Mouse (Mus musculus) neural tube, embryonic 10.5 days (tissue): ENCODE measurements at regions not wholly inside any gene's neighbourhood (a gene's known extent, or its start where the extent isn't known, plus 50 kb on each side); places are given as distances from the start of the nearest gene placed in this dataset.

Experiments used
- DNase-seq: peaks from one replicate; pipeline ENCODE4 v3.0.0-alpha.2; 2017; ENCODE audit warnings: low spot score; ENCODE audit errors: extremely low spot score

DNA sequence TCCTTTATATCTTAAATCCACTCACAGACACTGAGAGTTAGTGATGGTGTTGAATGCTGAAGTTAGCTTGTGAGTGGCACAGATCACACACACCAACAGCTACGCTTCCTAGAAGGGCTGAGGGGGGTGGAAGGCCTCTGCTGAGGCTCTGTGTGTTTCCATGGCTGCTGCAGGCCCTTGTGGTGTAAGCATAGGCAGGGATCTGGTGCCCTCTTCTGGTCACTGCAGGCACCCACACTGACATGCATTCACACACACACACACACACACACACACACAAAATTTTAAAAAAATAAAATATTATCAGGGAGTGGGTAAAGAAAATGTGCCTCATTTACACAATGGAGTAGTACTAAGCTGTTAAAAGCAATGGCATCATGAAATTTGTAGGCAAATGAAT, 105.5 kb upstream of the 1700021F07Rik start:
- DNase-seq = no peak

DNA sequence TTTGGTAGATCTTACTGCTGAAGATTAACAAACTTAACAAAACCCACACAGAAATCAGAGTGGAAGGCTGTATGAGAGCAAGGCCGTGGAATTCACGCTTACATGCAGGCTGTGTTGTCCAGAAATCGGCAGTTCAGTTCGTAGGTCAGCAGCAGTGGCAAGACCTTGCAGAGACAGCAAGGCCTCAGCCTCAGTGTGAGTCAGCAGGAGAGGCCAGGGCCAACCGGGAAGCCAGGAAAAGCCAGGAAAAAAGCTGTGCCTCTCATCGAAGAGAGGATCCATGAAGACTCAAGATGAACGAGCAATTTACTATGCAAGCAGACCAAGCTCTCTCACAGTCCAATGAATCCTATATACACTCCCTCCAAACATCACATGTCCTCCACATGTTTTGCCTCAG, 103.4 kb upstream of the 1700021F07Rik start:
- no peak for DNase-seq

DNA sequence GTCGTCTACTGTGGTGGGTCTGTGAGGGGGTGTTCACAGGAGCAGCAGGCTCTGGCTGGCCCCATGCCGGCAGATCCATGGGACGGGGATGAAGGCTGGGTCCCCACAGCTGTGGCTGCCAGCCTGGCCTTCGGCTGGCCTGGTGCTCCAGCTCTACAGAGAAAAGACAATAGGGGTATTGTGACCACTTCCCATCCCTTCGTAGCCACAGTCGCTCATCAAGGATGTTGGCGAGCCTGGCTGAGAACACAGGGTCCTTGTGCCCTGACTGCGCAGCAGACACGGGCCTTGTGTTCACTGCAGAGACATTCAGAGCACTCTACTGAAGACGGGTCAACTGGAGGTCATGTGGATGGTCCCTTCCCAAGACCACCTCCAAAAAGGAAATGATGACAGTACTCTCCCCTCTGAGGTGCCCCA, 102.4 kb upstream of the 1700021F07Rik start:
- DNase-seq = no peak

DNA sequence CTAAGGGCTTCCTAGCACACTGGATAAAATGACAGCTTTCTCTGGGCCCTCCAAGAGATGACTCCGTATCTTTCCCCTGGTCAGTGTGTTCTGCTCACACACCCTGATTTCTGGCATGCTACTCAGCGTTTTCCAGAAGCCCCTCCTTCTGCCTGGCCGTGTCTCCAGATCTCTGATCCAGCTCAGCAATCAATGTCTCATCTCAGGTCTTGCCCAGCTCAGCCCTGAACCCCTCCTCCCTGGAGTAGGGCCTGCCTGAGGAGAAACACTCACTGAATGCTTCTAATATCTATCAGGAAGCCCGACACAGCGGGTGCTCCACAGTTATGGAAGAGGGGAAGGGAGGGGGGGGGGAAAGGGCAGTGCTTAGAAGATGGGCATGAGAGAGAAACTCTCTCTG, 101.9 kb upstream of the 1700021F07Rik start:
- DNase-seq = no peak

DNA sequence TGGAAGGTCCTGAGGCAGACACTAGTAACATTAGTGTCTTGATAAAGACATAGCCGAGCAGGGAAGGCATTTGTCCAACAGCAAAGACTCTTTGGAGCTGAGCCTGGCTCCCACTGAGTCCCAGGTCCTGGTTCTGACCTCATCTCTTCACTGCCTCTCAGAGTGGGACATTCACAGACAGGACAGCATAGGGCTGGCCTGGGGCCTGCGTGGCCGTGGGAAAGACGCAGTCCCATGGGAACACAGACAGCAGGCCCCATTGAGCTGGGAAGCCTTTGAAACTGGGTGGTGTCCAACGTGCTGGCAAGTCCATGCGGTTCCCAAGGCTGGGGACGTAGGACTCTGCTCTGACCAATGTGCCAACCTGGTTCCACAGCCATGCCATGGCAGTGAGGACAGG, 97.5 kb upstream of the 1700021F07Rik start:
- DNase-seq = no peak

DNA sequence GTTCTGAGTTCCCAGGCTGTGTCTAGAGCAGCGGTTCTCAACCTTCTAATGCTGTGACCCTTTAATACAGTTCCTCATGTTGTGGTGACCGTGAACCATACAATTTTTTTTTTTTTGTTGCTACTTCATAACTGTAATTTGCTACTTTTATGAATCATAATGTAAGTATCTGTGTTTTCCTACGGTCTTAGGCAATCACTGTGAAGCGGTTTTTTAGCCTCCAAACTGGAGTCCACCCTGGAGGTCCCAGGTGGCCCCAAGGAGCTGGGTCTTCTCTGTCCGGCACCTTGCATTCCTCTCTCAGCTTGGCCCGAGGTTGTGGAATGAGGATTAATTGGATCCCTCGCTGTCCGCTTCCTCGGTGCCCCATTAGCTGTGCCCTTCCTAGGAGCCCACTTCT, 96.6 kb upstream of the 1700021F07Rik start:
- DNase-seq = no peak

DNA sequence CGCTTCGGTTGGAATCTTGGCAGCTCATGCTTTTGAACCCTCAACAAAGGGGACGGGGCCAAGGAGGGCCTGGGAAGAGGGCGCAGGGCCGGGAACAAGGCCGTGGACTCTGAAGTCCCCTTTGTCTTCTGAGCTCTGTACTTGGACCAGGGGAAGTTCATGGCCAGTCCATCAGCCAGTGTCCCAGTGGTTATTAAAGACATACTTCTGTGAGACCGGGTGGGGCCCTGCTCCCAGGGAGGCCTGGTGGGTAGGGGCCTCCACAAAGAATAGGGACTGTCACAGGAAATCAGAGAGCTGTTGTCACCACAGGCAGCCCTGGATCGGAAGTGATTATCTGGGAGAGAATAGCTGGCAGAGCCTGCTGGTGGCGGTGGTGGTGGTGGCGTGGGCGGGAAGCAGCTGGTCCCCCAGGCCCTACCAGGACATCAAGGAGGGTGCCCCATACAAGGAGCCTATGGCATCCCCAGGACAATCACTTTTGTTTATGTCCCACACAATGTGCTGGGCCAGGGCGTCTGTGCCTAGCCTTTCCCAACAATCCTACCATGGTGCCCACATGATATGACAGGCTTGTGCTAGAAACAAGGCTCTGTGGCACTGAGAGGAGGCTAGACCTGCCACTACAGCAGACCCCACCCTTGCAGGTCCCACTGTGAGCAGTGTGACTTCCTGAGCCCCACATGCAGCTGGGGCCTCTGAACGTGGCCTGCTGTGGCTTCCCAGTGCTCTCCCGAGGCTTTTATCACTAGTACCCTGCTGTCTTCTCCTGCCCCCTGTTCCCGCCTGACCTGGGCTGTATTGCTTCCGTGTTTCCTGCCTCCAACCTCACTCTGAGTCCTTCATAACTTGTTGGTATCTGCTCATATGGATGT, 96.0 kb upstream of the 1700021F07Rik start:
- no peak for DNase-seq

DNA sequence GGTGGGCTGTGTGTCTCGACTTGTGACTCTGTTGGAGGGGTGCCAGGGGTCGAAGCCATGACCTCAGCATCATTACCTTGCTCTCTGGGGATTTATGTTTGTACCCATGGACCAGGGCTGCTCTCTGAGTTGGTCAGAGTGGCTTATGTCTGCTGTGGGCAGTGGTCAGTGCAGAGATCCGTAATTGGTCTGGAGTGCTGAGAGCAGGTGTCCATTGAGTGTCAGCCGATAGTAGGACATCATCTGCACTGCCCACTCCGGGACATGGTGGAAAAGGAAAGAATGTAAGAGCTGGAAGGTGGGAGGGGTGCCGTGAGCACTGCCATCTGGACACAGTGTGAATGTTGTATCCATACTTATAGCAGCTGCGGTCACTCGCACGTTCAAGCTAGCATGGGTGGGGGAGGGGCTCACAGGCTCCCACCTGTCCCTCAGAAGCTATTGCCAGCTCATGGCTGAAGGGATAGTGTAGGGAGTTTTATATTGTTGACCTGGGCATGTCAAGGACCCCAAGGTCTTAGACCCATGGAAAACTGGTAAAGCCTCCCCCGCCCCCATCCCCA, 94.4 kb upstream of the 1700021F07Rik start:
- DNase-seq = no peak

DNA sequence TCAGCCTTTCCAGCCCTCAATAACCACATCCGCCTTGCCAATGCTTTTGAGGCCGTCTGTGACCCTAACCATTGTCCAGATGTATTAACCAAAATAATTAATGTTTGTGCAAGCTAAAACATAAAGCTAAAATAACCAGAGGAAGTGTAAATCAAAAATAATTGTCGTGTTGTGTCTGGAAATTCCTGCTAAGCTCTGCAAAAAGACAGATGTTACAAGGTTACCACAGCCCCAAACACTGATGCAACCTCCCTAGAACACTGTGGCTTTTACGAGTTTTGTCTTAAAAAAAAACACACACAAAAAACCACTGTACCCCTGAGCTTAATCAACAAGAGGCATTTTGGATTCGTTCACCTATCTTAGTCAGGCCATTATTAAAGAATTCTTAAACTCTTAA, 90.5 kb upstream of the 1700021F07Rik start:
- no peak for DNase-seq

DNA sequence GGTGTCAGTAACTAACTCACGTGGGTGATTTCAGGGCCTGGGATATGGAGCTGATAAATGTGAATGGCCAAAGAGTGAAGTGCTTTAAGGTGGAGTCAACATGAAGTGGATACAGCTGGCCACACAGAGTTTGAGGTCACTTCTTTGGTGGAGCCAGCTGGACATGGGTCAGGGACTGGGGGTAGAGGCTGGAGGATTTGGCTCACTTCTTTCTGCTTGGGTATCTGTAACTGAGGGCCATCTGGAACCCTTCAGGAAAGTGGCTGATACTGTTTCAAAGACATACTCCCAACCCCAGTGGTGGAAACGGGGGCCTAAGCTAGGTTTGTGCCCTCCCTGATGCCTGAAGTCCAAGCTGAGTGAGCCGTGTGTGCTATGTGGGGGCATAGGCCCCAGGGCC, 90.1 kb upstream of the 1700021F07Rik start:
- DNase-seq = no peak

DNA sequence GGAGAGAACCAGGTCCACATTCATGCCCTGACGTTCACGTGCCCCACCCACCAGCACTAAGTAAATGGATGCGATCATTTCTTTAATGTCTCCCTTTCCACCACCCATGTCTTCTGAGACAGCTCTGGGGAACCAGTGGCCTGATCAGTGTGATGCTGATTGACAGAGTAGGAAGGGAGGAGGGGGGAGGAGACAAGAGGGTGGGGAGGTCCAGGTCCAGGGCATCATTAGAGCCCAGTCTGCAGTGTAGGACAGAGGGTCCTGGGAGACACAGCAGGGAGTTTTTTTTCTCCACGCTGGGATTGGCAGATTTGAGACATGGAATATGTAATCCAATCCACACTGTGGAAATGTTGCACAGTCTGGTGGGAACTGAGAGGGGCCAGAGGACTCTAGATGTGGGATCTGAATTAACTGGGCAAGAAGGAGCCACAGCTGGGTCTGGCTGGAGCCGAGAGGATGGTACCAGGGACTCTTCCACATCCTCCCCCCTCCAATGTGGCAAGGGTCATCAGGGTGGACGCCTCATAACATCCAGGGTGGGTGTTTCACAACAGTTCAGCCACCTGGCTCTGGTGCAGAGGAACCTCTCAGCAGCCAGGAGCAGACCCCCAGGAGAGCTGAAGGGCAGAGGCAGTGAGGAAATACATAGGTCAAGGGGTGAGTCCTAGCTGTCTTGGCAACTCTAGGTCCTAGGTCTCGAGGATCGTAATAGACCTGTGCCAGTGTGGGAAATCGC, 89.3 kb upstream of the 1700021F07Rik start:
- DNase-seq = no peak

DNA sequence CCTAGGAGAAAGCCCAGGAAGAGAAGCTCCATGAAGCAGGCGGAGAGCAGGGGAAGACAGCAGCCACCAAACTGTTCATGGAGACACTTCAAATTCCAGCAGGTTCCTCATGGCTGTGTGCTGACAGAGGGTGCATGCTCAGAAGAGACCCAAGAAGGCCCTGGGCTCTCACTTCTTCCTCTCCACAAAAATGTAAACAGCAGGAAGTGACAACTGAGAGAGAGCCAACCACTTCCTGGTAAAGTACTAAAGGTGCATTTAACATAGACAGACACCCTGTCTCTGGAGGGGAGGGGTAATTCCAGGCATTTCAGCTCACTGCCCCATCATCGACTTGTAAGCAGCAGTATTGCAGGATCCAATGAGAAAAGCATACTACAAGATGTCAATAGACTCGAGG, 85.8 kb upstream of the 1700021F07Rik start:
- no peak for DNase-seq

DNA sequence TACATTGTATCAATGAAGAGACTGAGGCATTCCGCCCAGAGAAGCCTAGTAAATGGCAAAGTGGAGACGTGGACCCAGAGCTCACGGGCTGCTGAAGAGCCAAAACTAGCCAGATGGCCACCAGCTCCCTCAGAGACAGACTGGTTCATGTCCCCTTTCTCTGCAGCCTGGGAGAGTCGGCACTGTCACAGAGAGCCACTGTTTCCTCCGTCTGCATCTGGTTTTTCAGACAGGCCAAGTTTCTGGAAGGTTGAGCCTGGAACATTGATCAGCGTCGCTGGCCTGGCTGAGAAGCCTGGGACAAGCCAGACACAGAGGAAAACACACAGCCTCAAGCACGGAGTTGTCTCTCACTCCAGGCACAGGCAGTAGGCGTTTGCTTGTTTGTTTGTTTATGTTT, 83.4 kb upstream of the 1700021F07Rik start:
- no peak for DNase-seq

DNA sequence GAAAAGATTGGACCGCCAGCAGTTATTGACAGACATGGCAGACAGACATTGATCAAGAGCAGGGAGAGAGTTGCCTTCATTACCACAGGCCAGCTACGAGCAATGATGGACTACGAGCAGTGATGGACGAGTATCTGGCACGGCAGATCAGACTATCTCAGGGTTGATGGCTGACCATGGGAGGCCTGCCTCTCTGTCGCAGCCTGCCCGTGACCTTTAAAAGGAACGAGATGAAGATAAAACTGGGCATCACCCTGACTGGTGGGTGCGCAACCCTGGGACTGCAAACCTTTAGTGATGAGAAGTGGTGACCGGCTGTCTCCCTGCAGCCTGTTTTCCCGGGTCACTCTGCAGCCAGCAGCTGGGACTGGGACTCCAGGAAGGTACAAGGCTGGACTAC, 80.3 kb upstream of the 1700021F07Rik start:
- no peak for DNase-seq

DNA sequence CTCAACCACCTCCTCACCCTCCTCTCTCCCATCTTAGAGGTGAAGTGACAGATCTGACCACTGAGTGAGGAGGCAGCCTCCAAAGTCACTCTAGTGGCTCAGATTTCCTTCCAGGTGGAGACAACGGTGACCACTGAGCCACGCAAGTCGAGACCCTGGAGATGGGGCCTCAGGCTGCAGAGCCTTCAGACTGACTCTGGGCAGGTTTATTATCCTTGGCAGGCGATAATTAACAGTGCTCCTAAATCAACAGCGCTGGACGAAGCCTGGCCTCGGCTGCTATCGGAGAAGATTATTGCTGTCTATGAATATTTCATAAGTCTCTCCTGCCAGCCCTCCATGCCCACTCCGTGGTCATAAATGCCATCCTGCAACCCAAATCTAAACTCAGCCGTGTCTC, 79.1 kb upstream of the 1700021F07Rik start:
- no peak for DNase-seq

DNA sequence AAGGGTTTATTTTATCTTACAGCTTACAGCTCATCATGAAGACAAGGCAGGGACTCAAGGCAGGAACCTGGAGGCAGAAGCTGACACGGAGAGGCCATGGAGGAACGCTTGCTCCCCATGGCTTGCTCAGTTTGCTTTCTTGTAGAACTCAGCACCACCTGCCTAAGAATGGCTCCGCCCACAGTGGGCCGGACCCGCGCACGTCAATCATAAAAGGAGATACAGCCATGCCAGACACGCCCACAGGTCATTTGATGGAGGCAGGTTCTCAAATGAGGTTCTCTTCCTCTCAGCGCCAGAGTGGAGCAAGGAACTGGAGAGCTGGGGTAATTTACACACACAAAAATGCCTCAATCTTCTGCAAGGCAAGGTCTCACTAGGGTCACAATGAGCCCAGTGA, 78.0 kb upstream of the 1700021F07Rik start:
- DNase-seq = no peak

DNA sequence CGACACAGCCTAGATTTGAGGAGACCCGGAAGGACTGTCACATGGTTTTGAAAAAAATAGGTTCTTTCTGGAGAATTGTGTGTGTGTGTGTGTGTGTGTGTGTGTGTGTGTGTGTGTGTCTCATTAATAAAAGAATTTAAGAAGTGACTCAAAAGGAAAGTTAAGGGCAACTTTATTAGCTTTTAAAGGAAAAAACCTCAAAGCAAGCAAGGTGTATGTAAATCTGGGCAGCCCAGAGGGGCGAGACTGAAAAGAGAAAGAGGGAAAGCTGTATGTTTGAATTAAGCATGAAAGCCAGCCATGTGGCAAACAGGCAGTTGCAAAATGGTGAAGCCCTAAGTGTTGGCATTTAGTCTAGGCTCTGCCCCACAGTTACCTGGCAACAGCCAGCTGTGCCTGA, 77.3 kb upstream of the 1700021F07Rik start:
- no peak for DNase-seq

DNA sequence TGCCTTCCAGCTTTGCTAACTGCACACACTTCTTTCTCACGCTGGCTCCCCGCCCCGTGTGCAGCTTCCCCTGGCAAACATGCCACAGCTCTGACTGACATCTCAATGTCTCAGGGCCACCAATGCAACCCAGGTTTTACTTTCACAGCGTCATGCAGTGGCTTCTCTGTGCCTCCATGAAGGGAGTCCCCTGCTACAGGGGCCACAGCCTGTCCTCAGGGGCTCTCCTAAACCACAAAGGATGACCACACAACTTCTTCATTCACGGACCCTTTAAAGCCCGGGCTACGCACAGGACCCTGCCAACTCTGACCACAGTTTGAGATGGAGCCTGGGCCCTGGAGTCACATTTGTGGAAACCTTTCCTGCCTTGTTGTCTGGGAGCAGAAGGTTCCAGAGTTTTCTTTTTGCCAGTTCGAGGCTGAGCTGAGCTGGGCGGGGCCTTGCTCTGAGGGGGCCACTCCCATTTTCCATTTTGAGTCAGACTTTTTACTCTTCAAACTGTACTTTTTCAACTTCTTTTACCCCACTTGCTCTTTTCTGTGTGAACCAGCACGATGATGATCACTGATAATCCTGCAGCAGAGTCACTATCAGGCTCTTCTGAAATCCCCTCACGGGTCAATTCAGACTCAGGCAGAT, 73.7 kb upstream of the 1700021F07Rik start:
- no peak for DNase-seq

DNA sequence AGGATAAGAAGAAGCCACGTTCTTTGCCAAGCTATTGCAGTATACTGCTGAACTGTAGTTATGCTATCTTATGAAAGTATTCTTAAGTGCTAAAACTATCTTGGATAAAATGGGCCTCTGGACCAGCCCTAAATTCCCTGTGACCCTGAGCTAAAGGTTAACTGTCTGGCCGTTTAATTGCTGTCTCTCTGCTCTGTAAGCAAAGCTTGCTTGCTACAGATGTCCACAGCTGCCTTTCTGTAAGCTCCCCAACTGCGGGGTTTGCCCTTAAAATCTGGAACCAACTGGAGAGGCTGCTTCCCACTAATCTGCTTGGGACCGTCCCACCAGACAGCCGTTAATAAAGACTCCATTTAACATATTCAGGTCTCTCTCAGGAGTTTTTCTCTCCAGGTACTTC, 73.2 kb upstream of the 1700021F07Rik start:
- no peak for DNase-seq

DNA sequence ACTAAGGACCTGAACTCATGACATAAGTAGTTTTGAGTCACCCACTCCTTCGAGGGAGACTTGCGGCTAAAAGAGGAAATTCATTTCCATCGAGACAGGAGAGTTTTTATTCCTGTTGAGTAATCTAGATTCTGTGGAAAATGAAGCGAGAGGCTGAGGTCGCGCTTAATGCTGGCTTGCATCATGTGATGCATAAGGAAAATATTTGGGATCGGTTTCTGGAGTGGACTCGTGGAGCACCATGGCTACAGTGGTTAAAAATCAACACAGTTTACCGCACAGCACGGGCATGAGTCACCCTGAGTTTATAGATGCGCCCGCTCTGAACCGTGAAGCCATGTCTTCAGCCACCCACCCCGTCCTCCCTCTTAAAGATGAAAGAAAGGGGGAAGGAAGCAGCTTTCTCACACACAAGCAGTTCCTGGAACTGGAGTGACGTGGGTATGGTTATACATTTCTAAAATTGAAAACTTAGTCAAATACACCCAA, 70.3 kb upstream of the 1700021F07Rik start:
- no peak for DNase-seq

DNA sequence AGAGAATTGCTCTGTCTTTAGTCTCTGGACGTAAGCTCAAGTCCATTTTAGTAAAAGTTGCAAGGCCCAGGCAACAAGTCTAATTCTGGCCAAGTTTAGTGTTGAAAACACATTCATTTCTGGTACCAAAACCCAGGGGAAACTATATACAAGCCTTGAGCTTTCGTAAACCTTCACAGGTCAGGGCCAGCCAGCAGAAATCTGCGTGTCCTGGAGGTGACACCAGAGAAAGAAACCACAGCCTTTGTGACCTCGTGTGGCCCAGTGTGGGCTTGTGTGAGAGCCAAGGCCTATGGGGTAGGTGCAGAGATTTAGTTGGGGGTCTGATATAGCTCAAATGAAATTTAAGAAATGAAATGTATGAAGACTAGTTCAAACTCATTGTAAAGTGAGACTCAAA, 69.6 kb upstream of the 1700021F07Rik start:
- no peak for DNase-seq
